Mouse (Mus musculus): ENCODE data around the gene Fam187a.

The Fam187a gene

GRCm38 (mm10) chr11:102884616-102885219 is at the start of gene Fam187a:
Fam187a (plus strand) TSS chr11:102885169.
- no peak for DNase-seq (ENCODE audit: inconsistent age in 2 of 2, low spot score in 1 of 2)

DNA sequence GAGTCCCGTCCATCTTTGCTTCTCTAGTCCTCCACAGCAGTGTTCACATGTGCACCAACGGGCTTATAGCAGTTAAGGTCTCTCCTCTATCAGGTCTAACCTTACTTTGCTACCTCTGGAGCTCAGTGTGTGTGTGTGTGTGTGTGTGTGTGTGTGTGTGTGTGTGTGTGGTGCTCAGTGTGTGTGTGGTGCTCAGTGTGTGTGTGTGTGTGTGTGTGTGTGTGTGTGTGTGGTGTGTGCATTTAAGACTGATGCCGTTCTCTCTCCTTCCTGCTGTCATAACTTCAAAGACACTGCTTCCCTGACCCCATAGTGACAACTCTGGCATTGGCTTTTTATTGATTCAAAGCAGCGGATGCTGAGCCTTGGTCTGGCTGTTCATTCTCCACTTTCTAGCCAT is 49.4 kb upstream of the Fam187a start, which contains the start of gene Higd1b:
Gene Higd1b (plus strand): TSS at position 301 of the 400 bp plus-strand sequence.
- no peak for DNase-seq (ENCODE audit: inconsistent age in 2 of 2, low spot score in 1 of 2)

DNA sequence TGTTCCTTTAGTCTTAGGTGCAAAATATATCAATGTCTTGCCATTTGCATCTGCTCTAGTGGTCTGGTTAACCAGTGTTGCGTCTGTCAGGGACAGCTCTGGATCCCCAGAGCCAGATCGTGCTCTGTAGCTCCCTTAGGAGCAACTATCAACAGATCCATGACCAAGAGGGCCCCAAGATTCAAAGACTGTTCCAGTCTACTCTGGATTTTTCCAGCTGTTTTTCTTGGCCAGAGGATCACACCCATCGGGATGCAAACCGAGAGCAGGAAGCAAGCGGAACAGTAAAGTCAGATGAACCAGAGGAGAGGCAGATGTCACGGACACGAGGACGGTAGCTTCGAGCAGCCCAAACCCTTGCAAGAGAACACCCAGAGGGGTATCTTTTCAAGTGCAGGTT is 48.8 kb upstream of the Fam187a start:
- DNase-seq (ENCODE audit: inconsistent age in 2 of 2, low spot score in 1 of 2), result no peak

DNA sequence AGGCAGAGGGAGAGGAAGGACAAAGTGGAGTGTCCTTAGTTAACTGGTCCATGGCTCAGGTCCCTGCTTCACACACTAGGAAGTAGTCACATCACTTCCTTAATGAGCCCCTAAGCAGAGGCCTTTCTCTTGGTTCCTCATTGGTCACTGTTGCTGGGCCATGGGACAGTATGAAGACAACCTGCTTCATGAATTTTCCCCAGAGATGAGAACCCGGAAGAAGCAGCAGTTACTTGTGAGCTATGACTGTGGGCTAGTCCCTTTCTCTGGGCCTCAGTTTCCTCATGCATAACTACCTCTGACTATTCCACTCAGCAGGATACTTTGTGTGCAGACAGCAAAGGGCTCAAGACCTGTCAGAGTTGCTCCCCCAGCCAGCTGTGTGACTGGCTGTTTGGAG is 47.6 kb upstream of the Fam187a start:
- no peak for DNase-seq (ENCODE audit: inconsistent age in 2 of 2, low spot score in 1 of 2)

DNA sequence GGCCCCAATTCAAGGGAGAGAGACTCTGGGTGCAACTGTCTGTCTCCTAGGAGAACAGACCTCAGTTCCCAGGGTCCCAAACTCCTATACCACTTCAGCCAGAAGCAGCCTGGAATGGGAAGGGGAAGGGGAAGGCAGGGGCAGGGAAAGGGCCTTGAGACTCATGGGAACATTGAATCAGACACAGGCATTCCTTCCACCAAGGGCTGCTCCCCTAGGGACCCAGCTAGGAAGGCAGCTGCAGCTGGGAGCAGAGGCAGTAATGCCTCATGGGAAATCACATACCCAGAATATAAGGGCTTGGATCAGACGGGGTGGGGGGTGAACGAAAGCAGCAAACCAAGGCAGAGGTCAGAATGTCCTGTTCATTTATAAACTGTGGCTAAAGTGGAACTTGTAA is 46.8 kb upstream of the Fam187a start:
- DNase-seq (ENCODE audit: inconsistent age in 2 of 2, low spot score in 1 of 2), result no peak

- DNase-seq (ENCODE audit: inconsistent age in 2 of 2, low spot score in 1 of 2), result no peak
Measured at GRCm38 (mm10) chr11:102838616-102839150, 46.3 kb upstream of the Fam187a start.

- peak in 1 of 2 experiments; percentile 62 for DNase-seq (ENCODE audit: inconsistent age in 2 of 2, low spot score in 1 of 2)
Measured at GRCm38 (mm10) chr11:102845926-102846325, 39.0 kb upstream of the Fam187a start.

- peak; percentile 79 to 91 for DNase-seq (ENCODE audit: inconsistent age in 2 of 2, low spot score in 1 of 2)
Measured at GRCm38 (mm10) chr11:102851883-102852282, 33.1 kb upstream of the Fam187a start.

GRCm38 (mm10) chr11:102853760-102854159 is 31.2 kb upstream of the Fam187a start:
- no peak for DNase-seq (ENCODE audit: inconsistent age in 2 of 2, low spot score in 1 of 2)

- no peak for DNase-seq (ENCODE audit: inconsistent age in 2 of 2, low spot score in 1 of 2)
Measured at GRCm38 (mm10) chr11:102855941-102856340, 29.0 kb upstream of the Fam187a start.

DNA sequence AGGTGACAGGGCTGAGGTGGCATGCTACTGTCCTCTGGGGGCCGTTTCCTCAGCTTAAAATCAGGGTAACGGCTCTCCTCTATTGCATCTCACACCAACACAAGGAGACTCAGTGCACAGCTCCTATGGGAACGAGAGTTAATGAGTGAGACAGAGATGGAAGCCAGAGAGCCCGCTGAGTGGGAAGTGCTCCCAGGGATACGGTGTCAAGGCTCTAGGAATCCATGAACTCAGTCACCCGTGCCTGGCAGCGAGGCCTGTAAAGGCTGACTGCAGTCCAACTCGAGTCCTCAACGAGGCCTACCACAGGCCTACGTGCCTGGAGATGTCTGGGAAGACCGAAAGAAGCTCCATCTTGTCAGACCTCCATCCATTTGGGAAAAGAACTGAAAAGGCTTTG is 26.0 kb upstream of the Fam187a start:
- no peak for DNase-seq (ENCODE audit: inconsistent age in 2 of 2, low spot score in 1 of 2)

GRCm38 (mm10) chr11:102859933-102860332 is 25.0 kb upstream of the Fam187a start:
- no peak for DNase-seq (ENCODE audit: inconsistent age in 2 of 2, low spot score in 1 of 2)

DNA sequence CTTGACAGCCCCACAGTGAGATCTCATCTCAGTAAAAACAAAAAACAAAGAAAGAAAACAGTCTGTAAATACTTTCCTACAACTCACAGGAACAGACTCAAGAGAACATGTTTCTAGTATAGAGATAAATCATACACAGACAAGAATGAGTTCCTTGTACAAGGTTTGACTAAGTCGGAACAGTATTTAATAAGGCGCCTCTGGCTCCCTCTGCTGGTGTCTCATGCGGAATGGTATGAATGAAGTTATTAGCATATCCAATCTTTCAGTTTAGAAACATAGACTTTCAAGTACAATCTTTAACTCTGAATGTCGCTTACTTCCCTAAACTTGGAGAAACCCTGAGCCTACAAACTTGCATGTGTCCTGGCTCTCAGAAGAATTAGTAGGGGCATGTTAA is 20.7 kb upstream of the Fam187a start:
- peak; percentile 63 to 86 for DNase-seq (ENCODE audit: inconsistent age in 2 of 2, low spot score in 1 of 2)

GRCm38 (mm10) chr11:102874801-102875334 is 10.1 kb upstream of the Fam187a start:
- no peak for DNase-seq (ENCODE audit: inconsistent age in 2 of 2, low spot score in 1 of 2)

DNA sequence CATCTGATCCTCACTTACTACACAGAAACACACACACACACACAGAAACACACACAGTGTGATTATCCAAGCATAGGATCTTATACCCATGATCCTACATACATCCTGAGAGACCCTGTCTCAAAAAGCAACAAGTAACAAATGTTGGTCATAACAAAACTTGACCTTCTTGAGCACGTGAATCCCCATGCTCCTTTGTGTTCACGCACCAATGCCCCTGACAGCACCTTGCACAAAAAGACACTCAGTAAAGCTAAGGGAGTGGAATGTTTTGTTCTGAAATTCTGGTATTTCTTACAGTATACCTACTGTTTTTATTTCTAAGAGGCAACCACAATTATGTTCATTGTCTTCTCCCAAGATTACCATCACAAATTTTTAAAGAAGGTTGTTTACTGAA is 5.4 kb upstream of the Fam187a start:
- DNase-seq (ENCODE audit: inconsistent age in 2 of 2, low spot score in 1 of 2), result no peak

DNA sequence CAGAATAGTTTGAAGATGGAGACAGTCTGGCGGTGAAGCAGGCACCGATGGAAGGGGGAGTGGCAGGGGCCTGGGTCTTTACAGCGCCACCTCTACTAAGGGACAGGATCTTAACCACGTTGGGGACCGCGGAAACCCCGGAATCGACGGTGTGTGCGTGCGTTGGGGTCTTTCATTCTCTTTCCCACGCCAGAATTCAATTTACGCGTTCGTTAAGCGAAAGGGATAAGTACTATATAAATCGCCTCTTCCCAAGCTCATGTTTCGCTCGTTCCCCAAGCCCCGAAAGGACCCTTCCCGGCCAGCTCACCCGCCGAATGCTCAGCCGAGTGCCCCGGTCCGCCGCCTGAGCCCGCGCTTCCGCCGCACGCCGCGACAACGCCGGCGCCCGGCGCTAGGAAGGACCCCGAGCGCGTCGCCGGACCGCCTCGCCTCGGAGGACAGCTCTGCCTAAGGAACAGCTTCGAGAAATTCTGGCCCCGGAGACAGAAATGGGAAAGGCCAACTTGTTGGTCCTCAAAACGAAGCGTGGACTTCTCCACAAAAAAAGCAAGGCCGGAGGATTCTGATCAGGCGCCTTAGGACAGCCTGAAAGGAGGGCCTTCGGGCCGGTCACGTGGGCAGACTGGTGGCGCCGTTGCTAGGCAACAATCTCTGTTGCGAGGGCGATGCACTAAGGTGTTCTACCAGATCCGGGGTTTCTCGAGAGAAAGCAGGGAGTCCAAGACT is 4.2 kb upstream of the Fam187a start, which contains the start of the genes Eftud2 and Ccdc103:
Gene Eftud2 (minus strand): TSS at position 401 of the 729 bp plus-strand sequence.
Gene Ccdc103 (plus strand): TSS at position 620 of the 729 bp plus-strand sequence.
- peak; percentile 93 to 99 for DNase-seq (ENCODE audit: inconsistent age in 2 of 2, low spot score in 1 of 2)

GRCm38 (mm10) chr11:102881314-102882198 is 3.4 kb upstream of the Fam187a start:
- no peak for DNase-seq (ENCODE audit: inconsistent age in 2 of 2, low spot score in 1 of 2)

GRCm38 (mm10) chr11:102887433-102887832 is 2.5 kb downstream of the Fam187a start:
- DNase-seq (ENCODE audit: inconsistent age in 2 of 2, low spot score in 1 of 2), result no peak

DNA sequence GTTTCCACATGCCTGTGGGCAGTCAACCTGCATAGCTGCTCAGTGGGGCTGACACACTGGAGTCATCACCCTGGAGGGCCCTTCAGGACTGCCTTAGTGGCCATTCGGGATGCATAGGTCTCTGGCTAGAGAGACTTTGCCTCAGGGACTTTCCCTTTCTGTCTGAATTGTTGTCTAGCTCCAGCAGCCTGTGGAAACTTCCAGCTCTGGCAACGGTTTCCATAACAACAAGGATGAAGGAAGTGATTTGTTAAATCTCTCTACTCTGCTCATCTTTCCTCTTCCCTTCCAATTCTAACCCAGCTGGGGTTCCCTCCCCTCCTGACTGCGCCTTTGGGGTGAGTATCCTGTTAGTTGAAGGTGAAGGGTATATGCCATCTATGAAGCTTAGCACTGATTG is 3.2 kb downstream of the Fam187a start:
- DNase-seq (ENCODE audit: inconsistent age in 2 of 2, low spot score in 1 of 2), result no peak

GRCm38 (mm10) chr11:102890096-102890495 is 5.1 kb downstream of the Fam187a start:
- no peak for DNase-seq (ENCODE audit: inconsistent age in 2 of 2, low spot score in 1 of 2)
